Mouse (Mus musculus) heart, embryonic 16.5 days (tissue): ENCODE results near the gene Btbd8. TPM values are rescaled to one million over a fixed set of nuclear protein-coding genes. Genes with fewer than 3 reads are reported as not detected.

Source experiments
- ATAC-seq: fragments of 200-750 bp; cut with Nextera tagmentation; replicated peaks from 2 replicates; pipeline ENCODE4 v1.8.0; 2017; ENCODE audit warnings: moderate number of reproducible peaks; ENCODE audit not compliant: insufficient read depth, low FRiP score; ENCODE audit errors: extremely low read depth
- H3K27ac ChIP-seq: fragments of 300-500 bp; sonication (generic); 2 replicates; pipeline ENCODE4 v1.5.1; 2014; ENCODE audit warnings: mild to moderate bottlenecking, low read length, control low read depth, moderate library complexity
- H3K27me3 ChIP-seq: fragments of 300-500 bp; sonication (generic); 2 replicates; pipeline ENCODE4 v1.6.1; 2014; ENCODE audit warnings: low read length, mixed read lengths; ENCODE audit not compliant: control insufficient read depth, insufficient read depth
- H3K36me3 ChIP-seq: fragments of 300-500 bp; sonication (generic); 2 replicates; pipeline ENCODE4 v1.6.1; 2014; ENCODE audit not compliant: control insufficient read depth, insufficient read depth
- H3K4me1 ChIP-seq: fragments of 300-500 bp; sonication (generic); 2 replicates; pipeline ENCODE4 v1.6.1; 2014; ENCODE audit warnings: low read length, mixed read lengths; ENCODE audit not compliant: control insufficient read depth, insufficient read depth
- H3K4me2 ChIP-seq: fragments of 300-500 bp; sonication (generic); 2 replicates; pipeline ENCODE4 v1.6.1; 2014; ENCODE audit warnings: low read depth, mild to moderate bottlenecking, control low read depth, low read length
- H3K4me3 ChIP-seq: fragments of 300-500 bp; sonication (generic); 2 replicates; pipeline ENCODE4 v1.5.1; 2014; ENCODE audit warnings: mild to moderate bottlenecking, control low read depth, low read length
- H3K9ac ChIP-seq: fragments of 300-500 bp; sonication (generic); 2 replicates; pipeline ENCODE4 v1.6.1; 2014; ENCODE audit warnings: low read length, control low read depth
- H3K9me3 ChIP-seq: fragments of 300-500 bp; sonication (generic); replicated peaks from 2 replicates; pipeline ENCODE4 v1.6.1; 2016; ENCODE audit warnings: low read length; ENCODE audit not compliant: control insufficient read depth
- whole genome bisulfite sequencing: fragments of 180-500 bp; shearing (Covaris S2); extraction: QIAGEN DNeasy Blood & Tissue Kit; methylation state at CpG from one replicate; pipeline ENCODE4 v1.1.7; 2014; 5-methylcytosine and 5-hydroxymethylcytosine counted together
- polyA plus RNA-seq: library from polyadenylated mRNA; unstranded; fragments of >200 nt; fragmentation: Nextera tagmentation; extraction: Ambion mirVana; gene quantifications from 2 replicates; pipeline ENCODE4 v1.2.1, GENCODE M21; 2015

Btbd8 gene
- polyA plus RNA-seq, 1 experiment from 2014 or later = 3.2 TPM

DNA sequence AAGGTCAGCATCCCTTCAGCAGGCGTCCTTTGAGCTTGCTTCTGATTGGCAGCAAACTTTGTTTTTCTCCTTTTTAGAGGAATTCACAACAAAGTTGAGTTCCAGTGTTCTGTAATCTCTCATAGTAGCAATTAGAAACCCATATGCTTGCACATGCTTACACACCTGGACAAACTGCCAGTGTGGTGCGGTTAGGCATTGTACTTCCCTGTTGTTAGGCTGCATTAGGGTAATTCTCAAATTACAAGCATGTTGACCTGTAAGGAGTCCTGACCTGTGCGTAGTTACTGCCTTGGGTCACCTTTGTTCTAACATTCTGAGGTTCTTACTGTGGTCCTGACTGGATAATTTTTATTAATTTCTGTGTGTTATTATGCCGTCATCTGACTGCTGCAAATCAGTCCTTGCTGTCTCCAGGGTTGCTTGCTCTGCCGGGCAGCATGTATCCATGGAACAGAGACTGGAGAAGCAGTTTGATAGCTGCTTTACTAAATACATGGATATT, 61.1 kb downstream of the Btbd8 start:
- ATAC-seq = no peak
- H3K27me3 ChIP-seq = no peaks in the 10 kb centered on the region
- no peaks in the 10 kb centered on the region for H3K4me1 ChIP-seq
- peaks cover 4% of the 10 kb centered on the region; the same call in 1 of the 2 replicates for H3K9me3 ChIP-seq
- 82% methylated on average over 5 of the region's 5 CpGs for WGBS
- H3K27ac ChIP-seq = no peak overlapping the region
- H3K36me3 ChIP-seq = peaks cover 2% of the 10 kb centered on the region; the same call in 1 of the 2 replicates
- H3K4me2 ChIP-seq = no peak overlapping the region
- H3K4me3 ChIP-seq = no peak overlapping the region
- H3K9ac ChIP-seq = no peak overlapping the region

GRCm38 (mm10) chr5:107499891-107500535, 62.2 kb downstream of the Btbd8 start:
- no peak overlapping the region for H3K9ac ChIP-seq
- H3K4me1 ChIP-seq = no peaks in the 10 kb centered on the region
- 81% methylated on average over 5 of the region's 5 CpGs for WGBS
- no peak overlapping the region for H3K27ac ChIP-seq
- no peak overlapping the region for H3K4me3 ChIP-seq
- no peaks in the 10 kb centered on the region for H3K27me3 ChIP-seq
- H3K36me3 ChIP-seq = no peaks in the 10 kb centered on the region
- no peaks in the 10 kb centered on the region for H3K9me3 ChIP-seq
- no peak overlapping the region for H3K4me2 ChIP-seq
- ATAC-seq = no peak

GRCm38 (mm10) chr5:107500741-107501140, 62.9 kb downstream of the Btbd8 start:
- Histone ChIP-seq H3K27me3 (no peaks in the 10 kb centered on the region), H3K9ac (no peak overlapping the region), H3K4me3 (no peak overlapping the region), H3K4me2 (no peak overlapping the region), H3K9me3 (no peaks in the 10 kb centered on the region), H3K36me3 (no peaks in the 10 kb centered on the region), H3K27ac (no peak overlapping the region), H3K4me1 (no peaks in the 10 kb centered on the region)
- no peak for ATAC-seq
- 60% methylated on average over 1 of the region's 1 CpGs for WGBS

GRCm38 (mm10) chr5:107507321-107507720, 69.5 kb downstream of the Btbd8 start, which contains the start of gene Gm42669:
Gene Gm42669, plus strand, starts transcription at chr5:107507621.
- no peak within 1 kb of the TSS for H3K4me3 ChIP-seq
- 69% methylated on average over 4 of the region's 4 CpGs for WGBS
- H3K36me3 ChIP-seq = no peaks in the 10 kb centered on the region
- H3K9ac ChIP-seq = no peak within 1 kb of the TSS
- no peak for ATAC-seq
- H3K4me2 ChIP-seq = no peak within 1 kb of the TSS
- H3K9me3 ChIP-seq = no peaks in the 10 kb centered on the region
- H3K4me1 ChIP-seq = no peaks in the 10 kb centered on the region
- no peaks in the 10 kb centered on the region for H3K27me3 ChIP-seq
- H3K27ac ChIP-seq = no peak within 1 kb of the TSS

DNA sequence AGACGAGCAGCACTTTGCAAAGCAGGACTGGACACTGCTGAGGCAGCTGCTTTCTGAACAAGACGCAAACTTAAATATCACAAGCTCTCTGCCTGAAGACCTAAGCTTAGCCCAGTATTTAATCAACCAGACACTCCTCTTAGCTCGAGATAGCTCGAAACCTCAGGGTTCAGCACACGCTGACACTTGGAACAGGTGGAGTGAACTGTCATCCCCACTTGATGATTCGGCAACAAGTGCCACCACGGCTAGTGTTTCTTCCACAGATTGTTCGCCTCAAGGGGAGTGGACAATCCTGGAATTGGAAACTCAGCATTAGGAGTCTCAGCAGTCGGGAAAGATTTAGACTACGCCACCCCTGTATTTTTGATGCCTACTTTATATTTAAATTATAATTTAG, 72.7 kb downstream of the Btbd8 start:
- 77% methylated on average over 10 of the region's 10 CpGs for WGBS
- no peak for ATAC-seq
- Histone ChIP-seq H3K27me3 (no peaks in the 10 kb centered on the region), H3K36me3 (no peaks in the 10 kb centered on the region), H3K4me2 (no peak overlapping the region), H3K4me1 (no peaks in the 10 kb centered on the region), H3K27ac (no peak overlapping the region), H3K9me3 (no peaks in the 10 kb centered on the region), H3K9ac (no peak overlapping the region), H3K4me3 (no peak overlapping the region)

- H3K4me2 ChIP-seq = no peak overlapping the region
- no peak overlapping the region for H3K27ac ChIP-seq
- no peaks in the 10 kb centered on the region for H3K4me1 ChIP-seq
- 58% methylated on average over 2 of the region's 2 CpGs for WGBS
- H3K36me3 ChIP-seq = no peaks in the 10 kb centered on the region
- H3K9ac ChIP-seq = no peak overlapping the region
- ATAC-seq = no peak
- no peak overlapping the region for H3K4me3 ChIP-seq
- H3K27me3 ChIP-seq = no peaks in the 10 kb centered on the region
- H3K9me3 ChIP-seq = no peaks in the 10 kb centered on the region
Measured at GRCm38 (mm10) chr5:107511326-107511725, 73.5 kb downstream of the Btbd8 start.

- H3K4me1 ChIP-seq = no peaks in the 10 kb centered on the region
- no peak for ATAC-seq
- no peak overlapping the region for H3K27ac ChIP-seq
- H3K4me2 ChIP-seq = no peak overlapping the region
- no peaks in the 10 kb centered on the region for H3K9me3 ChIP-seq
- H3K4me3 ChIP-seq = no peak overlapping the region
- no peaks in the 10 kb centered on the region for H3K27me3 ChIP-seq
- H3K36me3 ChIP-seq = no peaks in the 10 kb centered on the region
- H3K9ac ChIP-seq = no peak overlapping the region
- WGBS = 46% methylated on average over 7 of the region's 7 CpGs
Measured at GRCm38 (mm10) chr5:107513583-107513982, 75.8 kb downstream of the Btbd8 start.

DNA sequence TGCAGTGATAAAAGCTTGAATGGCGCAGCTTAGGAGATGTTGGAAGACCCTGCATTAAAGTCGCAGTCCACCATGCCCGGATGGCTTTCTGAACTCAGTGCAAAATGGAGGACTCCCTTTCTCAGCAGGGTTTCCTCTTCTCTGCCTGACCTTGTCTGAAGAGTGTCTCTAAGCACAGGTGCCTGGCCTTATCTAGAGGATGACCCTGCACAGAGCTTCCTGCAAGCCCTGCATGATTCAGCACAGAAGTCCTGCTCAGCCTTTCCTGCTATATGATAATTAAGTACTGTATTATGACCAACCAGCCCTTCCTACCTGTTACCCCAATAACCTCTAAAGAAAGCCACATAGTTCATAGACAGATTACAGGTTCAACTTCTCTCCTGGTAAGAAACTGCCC, 77.7 kb downstream of the Btbd8 start:
- Histone ChIP-seq H3K4me1 (no peaks in the 10 kb centered on the region), H3K4me2 (no peak overlapping the region), H3K27ac (no peak overlapping the region), H3K27me3 (no peaks in the 10 kb centered on the region), H3K36me3 (no peaks in the 10 kb centered on the region), H3K9me3 (no peaks in the 10 kb centered on the region), H3K9ac (no peak overlapping the region), H3K4me3 (no peak overlapping the region)
- no peak for ATAC-seq
- WGBS = 88% methylated on average over 3 of the region's 3 CpGs

- H3K4me2 ChIP-seq = no peak overlapping the region
- H3K36me3 ChIP-seq = no peaks in the 10 kb centered on the region
- WGBS = 87% methylated on average over 1 of the region's 1 CpGs
- no peak overlapping the region for H3K9ac ChIP-seq
- H3K4me3 ChIP-seq = no peak overlapping the region
- ATAC-seq = no peak
- no peak overlapping the region for H3K27ac ChIP-seq
- H3K4me1 ChIP-seq = no peaks in the 10 kb centered on the region
- no peaks in the 10 kb centered on the region for H3K9me3 ChIP-seq
- no peaks in the 10 kb centered on the region for H3K27me3 ChIP-seq
Measured at GRCm38 (mm10) chr5:107516087-107516486, 78.3 kb downstream of the Btbd8 start.
